ENCODE assay signal across 17 mouse cellular contexts in genomic region chr6:99566921-99567320, GRCm38 (mm10). TPM values are rescaled to one million over a fixed set of nuclear protein-coding genes. Genes with fewer than 3 reads are reported as not detected.
A peak's percentile ranks its signal among the peaks of the same experiment; 100 is the strongest.
DNase-seq lines count a peak whose midpoint lies in the region; ATAC-seq lines count a peak whose summit lies in the region.
"Had no signal": no experiment of that assay in that cellular context is flagged by ENCODE, and none has a peak within 500 bp of the region (broad histone marks: within the 10 kb centered on the region; RNA-seq: fewer than 3 reads in every experiment).

No protein-coding gene starts in this region.

- 0 out of 2 replicates have a peak overlapping the region, but pooled peaks have one; percentile 10 for H3K27ac ChIP-seq in embryonic facial prominence, embryonic 10.5 days (replicated peaks)
- H3K27ac ChIP-seq in forebrain, embryonic 12.5 days, result no peak overlapping the region
- H3K27ac ChIP-seq in kidney, embryonic 15.5 days, result no peak overlapping the region
- H3K27ac ChIP-seq: embryonic facial prominence, embryonic 12.5 days; limb, embryonic 13.5 days; midbrain, embryonic 13.5 days had no signal

- no peaks in the 10 kb centered on the region for H3K36me3 ChIP-seq in embryonic facial prominence, embryonic 10.5 days (replicated peaks)
- no peaks in the 10 kb centered on the region for H3K36me3 ChIP-seq in forebrain, embryonic 12.5 days (replicated peaks)
- H3K36me3 ChIP-seq in kidney, embryonic 15.5 days, result no peaks in the 10 kb centered on the region
- H3K36me3 ChIP-seq: embryonic facial prominence, embryonic 12.5 days; limb, embryonic 13.5 days; midbrain, embryonic 13.5 days had no signal

- WGBS in embryonic facial prominence, embryonic 10.5 days, result 74% methylated on average over 8 of the region's 8 CpGs
- WGBS in forebrain, embryonic 12.5 days, result 75% methylated on average over 8 of the region's 8 CpGs
- WGBS in kidney, embryonic 15.5 days, result 39% methylated on average over 8 of the region's 8 CpGs

- H3K27me3 ChIP-seq in embryonic facial prominence, embryonic 10.5 days (replicated peaks; ENCODE audit: low read depth, poor library complexity, severe bottlenecking), result no peaks in the 10 kb centered on the region
- no peaks in the 10 kb centered on the region for H3K27me3 ChIP-seq in forebrain, embryonic 12.5 days
- H3K27me3 ChIP-seq in kidney, embryonic 15.5 days, result no peaks in the 10 kb centered on the region
- H3K27me3 ChIP-seq: embryonic facial prominence, embryonic 12.5 days; limb, embryonic 13.5 days; midbrain, embryonic 13.5 days had no signal

- intact Hi-C loops in left cerebral cortex, postnatal 4 days (cut with DNase I), result no loop called here

- ATAC-seq in forebrain, embryonic 12.5 days (ENCODE audit: low FRiP score), result no peak
- ATAC-seq in kidney, embryonic 15.5 days (replicated peaks; ENCODE audit: low FRiP score), result no peak
- ATAC-seq: liver, postnatal 0 days; midbrain, embryonic 13.5 days had no signal

- H3K9me3 ChIP-seq in embryonic facial prominence, embryonic 10.5 days, result no peaks in the 10 kb centered on the region
- H3K9me3 ChIP-seq in forebrain, embryonic 12.5 days, result no peaks in the 10 kb centered on the region
- H3K9me3 ChIP-seq in kidney, embryonic 15.5 days (replicated peaks), result no peaks in the 10 kb centered on the region
- H3K9me3 ChIP-seq: embryonic facial prominence, embryonic 12.5 days; limb, embryonic 13.5 days; midbrain, embryonic 13.5 days had no signal

- no peak overlapping the region for H3K9ac ChIP-seq in forebrain, embryonic 12.5 days
- no peak overlapping the region for H3K9ac ChIP-seq in kidney, embryonic 15.5 days
- H3K9ac ChIP-seq: embryonic facial prominence, embryonic 12.5 days; limb, embryonic 13.5 days; liver, postnatal 0 days; midbrain, embryonic 13.5 days had no signal

- H3K4me2 ChIP-seq in forebrain, embryonic 12.5 days, result no peak overlapping the region
- no peak overlapping the region for H3K4me2 ChIP-seq in kidney, embryonic 15.5 days
- H3K4me2 ChIP-seq: embryonic facial prominence, embryonic 12.5 days; limb, embryonic 13.5 days; midbrain, embryonic 13.5 days had no signal

- peaks cover 5% of the 10 kb centered on the region for H3K4me1 ChIP-seq in embryonic facial prominence, embryonic 10.5 days
- H3K4me1 ChIP-seq in forebrain, embryonic 12.5 days, result no peaks in the 10 kb centered on the region
- no peaks in the 10 kb centered on the region for H3K4me1 ChIP-seq in kidney, embryonic 15.5 days
- H3K4me1 ChIP-seq: limb, embryonic 13.5 days; midbrain, embryonic 13.5 days had no signal

- peak; percentile 37 to 68 for DNase-seq in left cerebral cortex, adult 18-20 months (ENCODE audit: low spot score in 2 of 2)
- no peak for DNase-seq in left cerebral cortex, postnatal 4 days
- DNase-seq in embryonic facial prominence, embryonic 10.5 days (ENCODE audit: low spot score), result no peak
- DNase-seq in lung, postnatal 36 days, result peak; percentile 10
- DNase-seq in thymus, postnatal 10 days (ENCODE audit: low spot score in 2 of 2), result peak; percentile 17 to 42
- DNase-seq in gastrocnemius, adult 18-20 months (ENCODE audit: low spot score), result no peak
- DNase-seq: adrenal gland, postnatal 10 days; cerebellum, postnatal 14 days; gastrocnemius, postnatal 14 days; heart, postnatal 36 days; kidney, adult 9 months; liver, postnatal 0 days had no signal

- H3K4me3 ChIP-seq in embryonic facial prominence, embryonic 10.5 days, result no peak overlapping the region
- H3K4me3 ChIP-seq in forebrain, embryonic 12.5 days (replicated peaks), result no peak overlapping the region
- no peak overlapping the region for H3K4me3 ChIP-seq in kidney, embryonic 15.5 days (replicated peaks)
- H3K4me3 ChIP-seq: embryonic facial prominence, embryonic 12.5 days; limb, embryonic 13.5 days; midbrain, embryonic 13.5 days had no signal

RNA-seq across cellular contexts. Expression of gene Foxp1, which starts 44.4 kb away (rescaled TPM):
- total RNA-seq in left cerebral cortex, adult 18-20 months (2021), result 100 to 1,000 TPM; 133 to 135 TPM
- 100 to 1,000 TPM; 210 to 247 TPM for total RNA-seq in left cerebral cortex, postnatal 4 days (2021)
- 88.5 and 107 TPM in 2 replicates for polyA plus RNA-seq in embryonic facial prominence, embryonic 10.5 days (2016; fragmentation: Nextera tagmentation; extraction: Ambion mirVana)
- 10 to 100 TPM; 10.1 to 15.8 TPM for total RNA-seq in gastrocnemius, adult 18-20 months (2021)
- 69.5 and 77.3 TPM in 2 replicates for polyA plus RNA-seq in forebrain, embryonic 12.5 days (2016; fragmentation: Nextera tagmentation; extraction: Ambion mirVana)
- 50.2 and 55.0 TPM in 2 replicates for polyA plus RNA-seq in kidney, embryonic 15.5 days (2015; fragmentation: Nextera tagmentation; extraction: Ambion mirVana)

Comparison
In these comparisons a context has a peak if more than half of its experiments do, and no peak if none do; other contexts are left out.
1. DNase-seq: peak in left cerebral cortex, adult 18-20 months (2 of 2), lung, postnatal 36 days (single experiment) and thymus, postnatal 10 days (2 of 2); none in left cerebral cortex, postnatal 4 days (single experiment), embryonic facial prominence, embryonic 10.5 days (single experiment) and gastrocnemius, adult 18-20 months (single experiment).
2. RNA of gene Foxp1, which starts 44.4 kb away (total RNA-seq): 210 to 247 TPM in left cerebral cortex, postnatal 4 days and 133 to 135 TPM in left cerebral cortex, adult 18-20 months; 10.1 to 15.8 TPM in gastrocnemius, adult 18-20 months; every median in the first group is over 4 times any median in the second.